Mouse (Mus musculus): ENCODE measurements at regions not wholly inside any gene's neighbourhood (a gene's known extent, or its start where the extent isn't known, plus 50 kb on each side); places are given as distances from the start of the nearest gene placed in this dataset.

DNA sequence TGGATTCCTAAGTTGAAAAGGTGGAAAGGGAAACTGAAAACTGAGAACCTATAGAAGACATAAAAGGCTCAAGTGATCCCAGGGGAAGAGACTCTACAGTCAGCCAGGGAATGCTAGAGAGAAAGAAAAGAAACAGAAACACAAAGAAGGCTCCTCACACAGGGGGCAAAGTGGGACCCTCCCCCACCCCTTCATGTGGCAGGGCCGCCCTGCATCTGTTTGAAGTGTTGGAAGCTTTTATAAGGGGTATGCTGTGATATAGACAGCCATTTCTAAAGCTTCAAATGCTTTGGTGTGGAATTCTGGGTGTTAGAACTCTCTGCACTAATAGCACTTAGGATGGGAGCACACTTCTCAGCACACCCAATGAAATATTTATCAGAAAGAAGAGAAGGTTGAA lies 276.7 kb upstream of the Cdh5 start:
- no peak for TF ChIP-seq EP300 (IDR thresholded peaks at IDR 0.05; ENCODE audit: insufficient read depth, low read depth, low read length)
- TF ChIP-seq CTCF (IDR thresholded peaks at IDR 0.05; ENCODE audit: low read depth, low read length) = no peak
- no peak for TF ChIP-seq POLR2A (IDR thresholded peaks at IDR 0.05; ENCODE audit: insufficient read depth, low read length)
